In the genomic region with DNA sequence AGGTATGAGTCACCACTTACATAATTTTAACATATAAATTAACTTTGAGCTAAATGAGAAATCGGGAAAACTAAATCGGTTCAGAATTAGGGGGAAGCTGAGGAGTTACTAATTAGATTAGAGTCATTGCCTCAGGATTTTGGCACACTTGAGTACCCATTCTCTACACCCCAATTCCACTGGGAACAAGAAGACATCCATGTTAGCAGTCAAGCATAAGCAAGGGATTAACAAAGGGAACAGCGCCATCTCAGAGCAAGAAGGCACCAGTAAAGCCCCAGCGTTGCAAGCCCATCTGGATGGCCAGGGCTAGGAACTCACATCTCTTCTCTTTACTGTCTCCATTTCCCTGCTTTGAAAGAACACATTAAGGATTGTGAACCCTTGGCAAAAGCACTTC, we compare ENCODE assay signal across 15 mouse cellular contexts.
"Had no signal": no experiment of that assay in that cellular context is flagged by ENCODE, and none has a peak within 500 bp of the region (broad histone marks: within the 10 kb centered on the region; RNA-seq: fewer than 3 reads in every experiment).

No protein-coding gene starts in this region.

- ATAC-seq: midbrain, embryonic 13.5 days; midbrain, embryonic 16.5 days had no signal

- H3K9ac ChIP-seq: liver, embryonic 13.5 days; midbrain, embryonic 13.5 days; stomach, embryonic 15.5 days had no signal

- H3K36me3 ChIP-seq: liver, embryonic 13.5 days; midbrain, embryonic 13.5 days; stomach, embryonic 15.5 days had no signal

- H3K27me3 ChIP-seq: liver, embryonic 13.5 days; midbrain, embryonic 13.5 days; stomach, embryonic 15.5 days had no signal

- DNase-seq: kidney, adult 18-20 months; kidney, adult 9 months; kidney, postnatal 36 days; layer of hippocampus, postnatal 36 days; liver, embryonic 13.5 days; lung, adult 2 months; lung, postnatal 14 days; right cerebral cortex, postnatal 25 days; spleen, adult 18-20 months; thymus, postnatal 25 days had no signal

- H3K4me1 ChIP-seq: liver, embryonic 13.5 days; midbrain, embryonic 13.5 days; stomach, embryonic 15.5 days had no signal

- H3K27ac ChIP-seq: left cerebral cortex, adult 2 months; liver, embryonic 13.5 days; macrophage; midbrain, embryonic 13.5 days; stomach, embryonic 15.5 days had no signal

- H3K4me3 ChIP-seq: left cerebral cortex, adult 2 months; liver, embryonic 13.5 days; midbrain, embryonic 13.5 days; stomach, embryonic 15.5 days had no signal

- H3K9me3 ChIP-seq: liver, embryonic 13.5 days; midbrain, embryonic 13.5 days; stomach, embryonic 15.5 days had no signal

- H3K4me2 ChIP-seq: liver, embryonic 13.5 days; midbrain, embryonic 13.5 days; stomach, embryonic 15.5 days had no signal
